Mouse (Mus musculus) ES-Bruce4 (cell line): ENCODE data around the gene Bicdl1.

Experiments used
- CTCF ChIP-seq: IDR thresholded peaks from one replicate; pipeline ENCODE4 v1.8.1; 2011; ENCODE audit warnings: low read depth, low read length
- POLR2A ChIP-seq: IDR thresholded peaks from one replicate; pipeline ENCODE4 v1.8.1; 2011; ENCODE audit warnings: low read length; ENCODE audit not compliant: insufficient read depth

DNA sequence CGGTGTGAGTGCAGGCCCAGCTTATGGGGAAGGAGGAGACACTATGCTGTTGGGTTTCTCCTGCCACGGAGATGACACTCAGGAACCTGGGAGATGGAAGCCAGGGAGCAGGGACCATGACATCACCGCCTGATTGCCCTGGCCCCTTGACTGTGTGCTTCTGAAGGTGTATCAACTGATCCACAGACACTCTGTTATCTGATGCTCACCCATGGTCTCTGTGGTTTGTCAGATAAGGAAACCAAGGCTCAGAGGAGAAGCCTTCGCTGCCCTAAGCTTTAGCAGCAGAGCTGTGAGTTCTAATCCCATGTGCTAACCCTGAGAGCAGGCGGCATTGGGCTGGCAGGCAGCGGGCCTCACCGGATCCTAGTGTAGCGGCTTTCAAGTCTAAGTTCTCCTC, 97.4 kb downstream of the Bicdl1 start:
- TF ChIP-seq CTCF, result no peak
- no peak for TF ChIP-seq POLR2A
